Mouse (Mus musculus) central nervous system, embryonic 18 days (tissue): ENCODE results near the gene Ccdc40. TPM values are rescaled to one million over a fixed set of nuclear protein-coding genes. Genes with fewer than 3 reads are reported as not detected.

Experiments used
- polyA plus RNA-seq: library from polyadenylated mRNA; depleted of rRNA; stranded (reverse); fragments of >200 nt; gene quantifications from 2 replicates; pipeline ENCODE4 v1.2.3, GENCODE M21; 2012; rRNA removed

Ccdc40 gene
- 11.4 and 12.5 TPM in 2 replicates for polyA plus RNA-seq

DNA sequence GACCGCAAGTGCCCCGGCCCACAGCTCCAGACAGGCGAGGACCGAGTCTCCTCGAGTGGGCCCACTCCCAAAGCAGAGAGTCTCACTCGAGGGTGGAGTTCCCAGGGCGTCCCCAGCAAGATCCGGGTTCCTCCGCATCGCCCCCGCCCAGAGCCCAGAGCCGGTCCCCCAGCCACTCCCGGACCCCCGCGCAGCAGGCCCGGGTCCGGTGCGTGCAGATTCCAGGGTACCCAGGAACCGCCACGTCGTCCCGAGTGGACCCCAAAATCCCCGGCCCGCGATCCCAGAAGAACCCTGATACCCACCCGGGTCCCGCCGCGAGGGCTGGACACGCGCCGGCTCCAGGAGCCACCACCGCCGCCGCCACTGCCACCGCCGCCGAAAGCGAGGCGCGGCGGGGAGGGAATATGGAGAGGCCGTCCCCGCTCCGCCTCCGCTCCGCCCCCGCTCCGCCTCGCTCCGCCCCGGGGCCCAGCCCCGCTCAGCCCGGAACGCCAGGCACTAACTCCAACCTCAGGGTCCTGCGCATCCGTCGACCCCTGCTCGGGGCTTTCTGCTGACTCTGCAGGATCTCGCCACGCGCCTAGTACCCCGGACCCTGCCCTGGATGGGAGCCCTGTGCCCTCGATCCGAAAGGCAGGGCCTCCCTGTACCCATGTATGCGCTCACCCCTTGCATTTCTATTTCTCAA lies at the start of gene Ccdc40, which contains the start of gene Tbc1d16:
Gene Ccdc40, plus strand, starts transcription at position 482 of the 691 bp plus-strand sequence.
Gene Tbc1d16, minus strand, starts transcription at position 409 of the 691 bp plus-strand sequence.

DNA sequence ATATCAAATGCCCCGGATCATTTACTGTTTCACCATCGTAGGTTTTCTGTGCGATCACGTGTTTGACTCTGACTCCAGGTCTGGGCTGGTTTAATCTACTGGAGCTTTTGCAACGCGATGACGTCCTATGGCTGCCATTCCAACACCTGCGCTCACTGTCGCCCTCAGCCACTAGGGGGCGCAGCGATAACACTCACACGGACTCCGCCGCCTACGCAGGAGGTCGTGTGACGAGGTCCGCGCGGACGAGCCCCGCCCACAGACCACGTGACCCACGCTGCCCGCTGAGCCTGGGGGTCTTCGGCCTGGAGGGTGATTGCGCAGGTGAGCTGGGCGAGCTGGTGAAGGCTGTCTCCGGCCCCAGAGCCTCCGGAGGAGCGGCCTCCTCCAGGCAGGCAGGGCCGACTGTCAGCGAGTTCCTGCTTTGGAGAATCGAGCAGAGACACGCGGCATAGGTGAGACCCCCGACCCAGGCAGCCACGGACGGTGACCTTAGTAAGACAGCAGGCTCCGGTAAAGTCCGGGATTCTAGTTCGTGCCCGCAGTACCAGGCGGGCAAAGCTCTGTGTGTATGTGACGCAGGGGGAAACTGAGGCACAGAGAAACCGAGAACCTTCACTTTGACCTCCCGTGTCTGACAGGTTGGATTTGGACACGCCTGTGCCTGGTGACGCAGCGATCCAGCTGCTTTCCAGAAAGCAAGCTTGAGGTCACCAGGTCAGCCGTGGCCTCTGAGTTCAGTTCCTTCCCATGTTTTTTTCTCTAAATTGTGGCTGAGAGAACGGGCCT lies 39.6 kb downstream of the Ccdc40 start, which contains the start of gene Gaa:
Gene Gaa, plus strand, starts transcription at position 120 of the 789 bp plus-strand sequence.

DNA sequence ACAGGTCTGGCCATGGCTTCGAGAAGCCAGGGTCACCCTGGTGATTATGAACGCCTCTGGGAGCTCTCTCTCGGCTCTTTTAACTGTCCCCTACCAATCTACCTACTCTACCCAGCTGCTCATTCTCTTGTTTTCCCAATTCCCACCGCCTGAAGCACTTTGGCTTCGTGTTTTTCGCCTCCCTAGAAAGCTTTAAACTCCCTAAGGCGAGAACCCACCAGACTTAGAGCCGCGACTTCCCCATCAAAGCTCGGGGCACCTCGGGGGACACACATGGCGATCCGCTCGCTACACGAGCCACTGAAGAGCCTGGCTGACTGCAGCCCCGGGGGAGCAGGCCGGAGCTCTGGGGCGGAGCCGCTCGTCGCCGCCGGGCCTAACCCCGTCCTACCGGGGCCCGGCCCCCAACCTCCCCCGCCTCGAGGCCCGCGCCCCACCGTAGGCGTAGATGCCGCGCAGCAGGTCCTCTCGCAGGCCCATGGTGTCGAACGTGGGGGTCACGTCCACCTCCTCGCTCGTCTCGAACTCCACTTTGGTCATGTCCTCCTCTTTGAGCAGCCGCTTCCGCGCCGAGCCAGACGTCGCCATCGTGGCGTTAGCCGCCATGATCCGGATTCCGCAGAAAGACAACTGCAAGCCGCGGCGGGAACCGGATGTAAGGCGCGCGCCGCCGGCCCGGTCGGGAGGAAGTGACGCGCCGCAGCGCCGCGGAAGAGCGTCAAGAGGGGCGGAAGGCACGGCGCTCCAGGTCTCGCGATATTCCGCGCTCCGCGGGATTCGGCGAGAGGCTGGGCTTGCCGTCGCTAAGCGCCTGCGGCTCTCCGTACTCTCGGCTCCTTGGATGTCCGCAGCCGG lies 71.2 kb downstream of the Ccdc40 start, which contains the start of gene Eif4a3:
Gene Eif4a3, minus strand, starts transcription at position 699 of the 855 bp plus-strand sequence.

DNA sequence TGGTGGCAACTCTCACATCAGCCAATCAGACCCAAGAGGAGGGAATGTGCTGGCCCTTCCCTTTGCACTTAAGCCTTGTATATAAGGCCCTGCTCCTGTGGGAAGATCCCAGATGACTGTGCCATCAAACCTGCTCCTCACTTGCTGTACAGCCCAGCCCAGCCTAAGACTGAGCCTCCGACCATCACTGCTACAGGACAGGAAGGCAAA lies 79.2 kb downstream of the Ccdc40 start, which contains the start of gene Card14:
Gene Card14, plus strand, starts transcription at position 111 of the 210 bp plus-strand sequence.

Other genes with a start within 250 kb of the Ccdc40 start
- not detected in 2 replicates for gene Enpp7, start 240.4 kb upstream of the Ccdc40 start, polyA plus RNA-seq
- gene Cbx2, start 205.6 kb upstream of the Ccdc40 start, polyA plus RNA-seq, result 15.5 and 16.0 TPM in 2 replicates
- 7.9 and 8.4 TPM in 2 replicates for gene Cbx8, start 187.6 kb upstream of the Ccdc40 start, polyA plus RNA-seq
- gene Cbx4, start 142.4 kb upstream of the Ccdc40 start, polyA plus RNA-seq, result 40.3 and 43.2 TPM in 2 replicates
- 83.6 and 90.9 TPM in 2 replicates for gene Tbc1d16, start 73 bp upstream of the Ccdc40 start, polyA plus RNA-seq
- 109 and 111 TPM in 2 replicates for gene Gaa, start 39.3 kb downstream of the Ccdc40 start, polyA plus RNA-seq
- gene Eif4a3, start 71.5 kb downstream of the Ccdc40 start, polyA plus RNA-seq, result 172 TPM in 2 replicates
- 0.51 and 0.65 TPM in 2 replicates for gene Card14, start 79.2 kb downstream of the Ccdc40 start, polyA plus RNA-seq
- gene Sgsh, start 127.0 kb downstream of the Ccdc40 start, polyA plus RNA-seq, result 2.5 and 2.6 TPM in 2 replicates
- gene Slc26a11, start 127.0 kb downstream of the Ccdc40 start, polyA plus RNA-seq, result 5.3 and 6.9 TPM in 2 replicates
- 4.7 and 7.3 TPM in 2 replicates for gene Rnf213, start 164.5 kb downstream of the Ccdc40 start, polyA plus RNA-seq